Comparison of ENCODE assay signal across 32 mouse cellular contexts in genomic region chr15:81980321-81980720, GRCm38 (mm10). TPM values are rescaled to one million over a fixed set of nuclear protein-coding genes. Genes with fewer than 3 reads are reported as not detected.
DNase-seq lines count a peak whose midpoint lies in the region; ATAC-seq and TF ChIP-seq lines count a peak whose summit lies in the region.
"Had no signal": no experiment of that assay in that cellular context is flagged by ENCODE, and none has a peak within 500 bp of the region (broad histone marks: within the 10 kb centered on the region; RNA-seq: fewer than 3 reads in every experiment).

Gene 1700029P11Rik, plus strand, starts transcription at chr15:81980540.

- H3K36me3 ChIP-seq in E14TG2a.4 (ENCODE audit: insufficient read depth, low read length), result no peaks in the 10 kb centered on the region
- no peaks in the 10 kb centered on the region for H3K36me3 ChIP-seq in ES-Bruce4 (ENCODE audit: control insufficient read depth, insufficient read depth, low read length, poor library complexity, severe bottlenecking)
- H3K36me3 ChIP-seq in ES-E14 (ENCODE audit: control insufficient read depth, insufficient read depth, low read length, poor library complexity, severe bottlenecking), result no peaks in the 10 kb centered on the region
- no peaks in the 10 kb centered on the region for H3K36me3 ChIP-seq in midbrain, embryonic 13.5 days
- H3K36me3 ChIP-seq in hindbrain, embryonic 11.5 days (ENCODE audit: control insufficient read depth, insufficient read depth, low read length), result no peaks in the 10 kb centered on the region
- H3K36me3 ChIP-seq: embryonic facial prominence, embryonic 13.5 days; embryonic facial prominence, embryonic 15.5 days; forebrain, embryonic 10.5 days; forebrain, embryonic 12.5 days had no signal

- H3K27me3 ChIP-seq in E14TG2a.4 (ENCODE audit: insufficient read depth, low read length), result no peaks in the 10 kb centered on the region
- H3K27me3 ChIP-seq in ES-Bruce4 (ENCODE audit: control insufficient read depth, insufficient read depth, low read length, poor library complexity, severe bottlenecking), result no peaks in the 10 kb centered on the region
- H3K27me3 ChIP-seq in midbrain, embryonic 13.5 days, result no peaks in the 10 kb centered on the region
- no peaks in the 10 kb centered on the region for H3K27me3 ChIP-seq in hindbrain, embryonic 11.5 days (ENCODE audit: control insufficient read depth, insufficient read depth, low read length)
- H3K27me3 ChIP-seq: embryonic facial prominence, embryonic 13.5 days; embryonic facial prominence, embryonic 15.5 days; forebrain, embryonic 12.5 days; Patski had no signal

- peaks cover 21% of the 10 kb centered on the region for H3K9me3 ChIP-seq in E14TG2a.4 (ENCODE audit: low read length)
- peaks cover 13% of the 10 kb centered on the region for H3K9me3 ChIP-seq in ES-Bruce4 (replicated peaks; ENCODE audit: control insufficient read depth, insufficient read depth, low read length, poor library complexity, severe bottlenecking)
- H3K9me3 ChIP-seq in ES-E14 (ENCODE audit: control insufficient read depth, insufficient read depth, low read depth, low read length), result peaks cover 3% of the 10 kb centered on the region; the same call in 1 of the 2 replicates
- H3K9me3 ChIP-seq in midbrain, embryonic 13.5 days, result no peaks in the 10 kb centered on the region
- H3K9me3 ChIP-seq in hindbrain, embryonic 11.5 days (ENCODE audit: control insufficient read depth, low read length), result no peaks in the 10 kb centered on the region
- H3K9me3 ChIP-seq: embryonic facial prominence, embryonic 13.5 days; embryonic facial prominence, embryonic 15.5 days; forebrain, embryonic 10.5 days; forebrain, embryonic 12.5 days had no signal

- H3K4me3 ChIP-seq in E14TG2a.4 (replicated peaks; ENCODE audit: low read length), result peak within 1 kb of the TSS; percentile 62
- H3K4me3 ChIP-seq in ES-Bruce4 (ENCODE audit: low read depth, low read length), result peak within 1 kb of the TSS; percentile 48
- H3K4me3 ChIP-seq in ES-E14 (ENCODE audit: insufficient read depth in 1 of 2, low read depth in 1 of 2, low read length in 2 of 2, poor library complexity in 1 of 2, severe bottlenecking in 1 of 2), result peak within 1 kb of the TSS; percentile 57 to 58
- H3K4me3 ChIP-seq in layer of hippocampus, adult 2 months, result no peak within 1 kb of the TSS
- no peak within 1 kb of the TSS for H3K4me3 ChIP-seq in midbrain, embryonic 13.5 days (replicated peaks)
- no peak within 1 kb of the TSS for H3K4me3 ChIP-seq in hindbrain, embryonic 11.5 days (ENCODE audit: low read depth, low read length)
- H3K4me3 ChIP-seq: embryonic facial prominence, embryonic 13.5 days; embryonic facial prominence, embryonic 15.5 days; erythroblast, embryonic 14.5 days; forebrain, embryonic 10.5 days; forebrain, embryonic 12.5 days had no signal

- no peak for DNase-seq in ES-E14 (ENCODE audit: low read depth, low spot score)
- DNase-seq in ZHBTc4 (ENCODE audit: low read depth, low spot score), result peak; percentile 78
- DNase-seq in MN1 (ENCODE audit: low spot score), result no peak
- DNase-seq in layer of hippocampus, adult 2 months (ENCODE audit: low spot score in 2 of 2), result no peak
- DNase-seq in hindbrain, embryonic 11.5 days (ENCODE audit: low spot score), result no peak
- DNase-seq: adrenal gland, adult 8-10 months; adrenal gland, postnatal 14 days; adrenal gland, postnatal 36 days; cerebellum, adult 18-20 months; cerebellum, adult 8-10 months; cerebellum, adult 9-11 months; cerebellum, postnatal 14 days; cerebellum, postnatal 36 days; embryo, embryonic 11 days had no signal

- H3K9ac ChIP-seq in ES-Bruce4 (ENCODE audit: low read depth, poor library complexity, severe bottlenecking) (peak within 1 kb of the TSS; percentile 18; the same call in 1 of the 2 replicates), ES-E14 (ENCODE audit: insufficient read depth, low read depth, low read length, poor library complexity, severe bottlenecking) (peak within 1 kb of the TSS; percentile 76)
- no peak within 1 kb of the TSS for H3K9ac ChIP-seq in midbrain, embryonic 13.5 days (replicated peaks)
- H3K9ac ChIP-seq in hindbrain, embryonic 11.5 days (ENCODE audit: low read depth, low read length), result no peak within 1 kb of the TSS
- H3K9ac ChIP-seq: embryonic facial prominence, embryonic 13.5 days; embryonic facial prominence, embryonic 15.5 days; forebrain, embryonic 12.5 days had no signal

- no peak for TF ChIP-seq EP300 in ES-Bruce4 (IDR thresholded peaks at IDR 0.05; ENCODE audit: insufficient read depth, low read depth, low read length)

- TF ChIP-seq CTCF in E14TG2a.4 (conservative IDR thresholded peaks at IDR 0.05; ENCODE audit: low read length) (no peak), ES-Bruce4 (IDR thresholded peaks at IDR 0.05; ENCODE audit: low read depth, low read length) (no peak)
- no peak for TF ChIP-seq CTCF in layer of hippocampus, adult 2 months (conservative IDR thresholded peaks at IDR 0.05)

- WGBS in midbrain, embryonic 13.5 days, result 98% methylated on average over 23 of the region's 23 CpGs
- 95% methylated on average over 23 of the region's 23 CpGs for WGBS in hindbrain, embryonic 11.5 days

- peaks cover 15% of the 10 kb centered on the region for H3K4me1 ChIP-seq in E14TG2a.4 (replicated peaks; ENCODE audit: low read depth, low read length)
- no peaks in the 10 kb centered on the region for H3K4me1 ChIP-seq in ES-Bruce4 (ENCODE audit: control insufficient read depth, insufficient read depth, low read length)
- no peaks in the 10 kb centered on the region for H3K4me1 ChIP-seq in ES-E14 (ENCODE audit: control insufficient read depth in 2 of 2, insufficient read depth in 2 of 2, low read length in 2 of 2, poor library complexity in 1 of 2)
- H3K4me1 ChIP-seq in midbrain, embryonic 13.5 days (replicated peaks), result peaks cover 4% of the 10 kb centered on the region
- no peaks in the 10 kb centered on the region for H3K4me1 ChIP-seq in hindbrain, embryonic 11.5 days (replicated peaks; ENCODE audit: control insufficient read depth, insufficient read depth, low read length)
- H3K4me1 ChIP-seq: embryonic facial prominence, embryonic 13.5 days; embryonic facial prominence, embryonic 15.5 days had no signal

- no peak for TF ChIP-seq POLR2A in ES-Bruce4 (IDR thresholded peaks at IDR 0.05; ENCODE audit: insufficient read depth, low read length)

- no peak for ATAC-seq in midbrain, embryonic 13.5 days
- ATAC-seq in hindbrain, embryonic 11.5 days (ENCODE audit: low FRiP score), result no peak
- ATAC-seq: activated CD4-positive, CD25-positive, alpha-beta regulatory T cell, adult 4 months; forebrain, embryonic 14.5 days; forebrain, embryonic 16.5 days; Patski had no signal

- H3K27ac ChIP-seq in ES-Bruce4 (ENCODE audit: insufficient read depth, low read length) (peak within 1 kb of the TSS; percentile 22; the same call in 1 of the 2 replicates), ES-E14 (ENCODE audit: insufficient read depth, low read depth, low read length, poor library complexity, severe bottlenecking) (peak within 1 kb of the TSS; percentile 57; the same call in 1 of the 2 replicates)
- no peak within 1 kb of the TSS for H3K27ac ChIP-seq in layer of hippocampus, adult 2 months
- H3K27ac ChIP-seq in midbrain, embryonic 13.5 days, result no peak within 1 kb of the TSS
- no peak within 1 kb of the TSS for H3K27ac ChIP-seq in hindbrain, embryonic 11.5 days (ENCODE audit: low read depth, low read length)
- H3K27ac ChIP-seq: embryonic facial prominence, embryonic 13.5 days; embryonic facial prominence, embryonic 15.5 days; forebrain, embryonic 10.5 days; forebrain, embryonic 12.5 days had no signal

- H3K4me2 ChIP-seq in midbrain, embryonic 13.5 days (replicated peaks), result no peak within 1 kb of the TSS
- H3K4me2 ChIP-seq in hindbrain, embryonic 11.5 days (replicated peaks; ENCODE audit: low read depth, low read length), result no peak within 1 kb of the TSS
- H3K4me2 ChIP-seq: embryonic facial prominence, embryonic 13.5 days; embryonic facial prominence, embryonic 15.5 days; forebrain, embryonic 12.5 days had no signal

- in situ Hi-C loops in ES-E14 (cut with MboI; ENCODE audit: low sequenced_read_pairs in 2 of 2, unreplicated experiment in 2 of 2), result no loop called here

TF ChIP-seq in ES-E14, 5 proteins besides CTCF, POLR2A, EP300 and RAD21:
- TF ChIP-seq ZC3H11A (IDR thresholded peaks at IDR 0.05; ENCODE audit: borderline replicate concordance, low read depth, low read length), result no peak
- TF ChIP-seq MAFK (IDR thresholded peaks at IDR 0.05; ENCODE audit: insufficient read depth, low read depth, low read length), result no peak
- no peak for TF ChIP-seq CHD2 (IDR thresholded peaks at IDR 0.05; ENCODE audit: low read depth, low read length)
TF ChIP-seq in ES-E14: peak in this region for 0.

RNA-seq across cellular contexts. Expression of gene 1700029P11Rik, which starts in this region (rescaled TPM):
- 3.5 and 4.8 TPM in 2 replicates for polyA plus RNA-seq in ES-Bruce4 (2011; ENCODE audit: insufficient read depth, insufficient read length, low read depth, missing spikeins)
- total RNA-seq in ES-E14 (2012; rRNA removed), result 29.9 and 41.1 TPM in 2 replicates
- not detected for total RNA-seq in layer of hippocampus, adult 2 months (2021)
- not detected in 2 replicates for polyA plus RNA-seq in midbrain, embryonic 13.5 days (2015; fragmentation: Nextera tagmentation; extraction: Ambion mirVana)
- not detected in 2 replicates for polyA plus RNA-seq in hindbrain, embryonic 11.5 days (2014; fragmentation: Nextera tagmentation; extraction: Ambion mirVana)
- total RNA-seq: adrenal gland, adult 18-20 months; adrenal gland, adult 8-10 months; adrenal gland, postnatal 14 days; adrenal gland, postnatal 36 days; common myeloid progenitor, adult 5-6 weeks; MEL had no signal
- polyA plus RNA-seq: activated CD4-positive, CD25-positive, alpha-beta regulatory T cell, adult 4 months; C2C12; embryonic facial prominence, embryonic 11.5 days; embryonic facial prominence, embryonic 13.5 days; embryonic facial prominence, embryonic 15.5 days; erythroblast, embryonic 14.5 days; forebrain, embryonic 10.5 days; forebrain, embryonic 12.5 days; forebrain, embryonic 14.5 days; forebrain, embryonic 16.5 days; frontal cortex, adult 2 months; Patski had no signal

Comparison
In these comparisons a context has a peak if more than half of its experiments do, and no peak if none do; other contexts are left out.
1. RNA of gene 1700029P11Rik (total RNA-seq): 29.9 to 41.1 TPM in ES-E14; not detected in layer of hippocampus, adult 2 months; every median in the first group is over 10 times any median in the second.
2. H3K4me3 ChIP-seq: peak in E14TG2a.4 (single experiment), ES-Bruce4 (single experiment) and ES-E14 (2 of 2); none in layer of hippocampus, adult 2 months (single experiment), midbrain, embryonic 13.5 days (single experiment) and hindbrain, embryonic 11.5 days (single experiment).
3. H3K27ac ChIP-seq: peak in ES-Bruce4 (single experiment) and ES-E14 (single experiment); none in layer of hippocampus, adult 2 months (single experiment), midbrain, embryonic 13.5 days (single experiment) and hindbrain, embryonic 11.5 days (single experiment).
4. H3K9ac ChIP-seq: peak in ES-Bruce4 (single experiment) and ES-E14 (single experiment); none in midbrain, embryonic 13.5 days (single experiment) and hindbrain, embryonic 11.5 days (single experiment).